Mouse (Mus musculus): ENCODE measurements around the gene Zp3r. TPM values are rescaled to one million over a fixed set of nuclear protein-coding genes. Genes with fewer than 3 reads are reported as not detected.
"Not testable (repeated sequence)": the region's sequence is repeated elsewhere in the genome, so short reads cannot be mapped to it uniquely, and the experiment has no call there.

Zp3r gene
- not detected in 2 replicates for polyA plus RNA-seq (2016; fragmentation: Nextera tagmentation; extraction: Ambion mirVana)

DNA sequence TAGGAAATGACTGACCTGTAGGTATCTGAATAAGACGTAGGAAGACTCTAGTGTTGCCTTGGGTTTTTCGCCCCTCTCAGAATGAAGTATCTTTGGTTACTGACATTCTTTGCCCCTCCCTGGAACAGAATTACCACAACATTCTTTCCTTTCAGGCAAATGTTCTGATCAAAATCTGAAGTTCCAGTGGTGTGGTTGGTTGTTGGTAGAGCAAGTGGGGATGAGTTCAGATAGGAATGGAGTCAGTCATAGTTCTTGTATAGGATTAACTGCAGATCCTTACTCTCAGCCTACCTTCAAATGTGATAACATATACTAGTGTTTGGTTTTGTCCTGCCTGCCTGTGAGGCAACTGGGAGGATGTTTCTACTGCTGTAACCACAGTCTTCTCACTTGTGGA lies at the start of gene Zp3r:
Zp3r (minus strand) TSS at position 101 of the 400 bp plus-strand sequence.
- Histone ChIP-seq H3K9me3 (no peaks in the 10 kb centered on the region), H3K36me3 (replicated peaks) (no peaks in the 10 kb centered on the region), H3K4me1 (no peaks in the 10 kb centered on the region), H3K9ac (no peak within 1 kb of the TSS), H3K27ac (no peak within 1 kb of the TSS), H3K4me3 (replicated peaks) (no peak within 1 kb of the TSS), H3K4me2 (no peak within 1 kb of the TSS), H3K27me3 (no peaks in the 10 kb centered on the region)
- no peak for ATAC-seq (ENCODE audit: low FRiP score)
- 96% methylated on average over 2 of the region's 2 CpGs for WGBS

DNA sequence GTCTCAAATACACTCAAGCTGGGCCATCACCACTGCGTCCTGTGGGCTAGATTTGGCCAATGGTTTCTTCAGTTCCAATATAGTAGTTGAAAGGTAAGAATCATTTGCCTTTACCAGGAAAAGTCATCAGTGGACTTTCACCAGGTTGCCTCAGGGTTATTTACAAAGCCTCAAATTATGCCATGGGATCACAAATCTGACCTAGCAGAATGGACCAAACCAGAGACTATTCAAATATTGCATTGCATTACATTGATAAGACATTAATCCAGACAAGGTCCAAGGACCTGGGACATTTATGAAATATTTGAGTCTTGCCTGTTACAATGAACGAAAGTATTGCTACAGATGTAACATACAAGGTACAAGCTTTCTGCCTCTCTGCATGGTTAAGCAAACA lies 49.1 kb upstream of the Zp3r start:
- Histone ChIP-seq H3K4me1 (no peaks in the 10 kb centered on the region), H3K9me3 (no peaks in the 10 kb centered on the region), H3K27me3 (no peaks in the 10 kb centered on the region), H3K9ac (no peak overlapping the region), H3K27ac (no peak overlapping the region), H3K36me3 (replicated peaks) (no peaks in the 10 kb centered on the region), H3K4me3 (replicated peaks) (no peak overlapping the region), H3K4me2 (no peak overlapping the region)
- WGBS = 86% methylated on average over 2 of the region's 2 CpGs
- no peak for ATAC-seq (ENCODE audit: low FRiP score)

DNA sequence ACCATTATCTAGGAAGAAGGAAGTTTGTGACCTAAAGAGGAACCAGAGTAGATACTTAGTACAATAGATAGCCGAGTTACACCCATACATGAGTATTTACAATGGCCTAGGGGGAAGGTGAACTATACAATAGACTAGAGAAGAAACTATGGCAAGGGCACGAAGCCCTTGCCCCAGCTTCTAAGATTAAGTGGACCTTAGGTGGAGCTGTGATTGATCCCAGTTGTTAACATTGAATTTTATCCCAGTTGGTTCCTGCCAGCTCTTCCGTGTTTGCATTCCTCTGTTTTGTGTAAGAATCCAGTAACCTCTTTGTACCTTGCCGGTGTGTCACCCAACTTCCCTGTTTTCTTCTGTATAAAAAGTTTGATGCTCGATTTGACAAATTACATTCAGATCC lies 34.2 kb upstream of the Zp3r start:
- not testable (repeated sequence) for ATAC-seq (ENCODE audit: low FRiP score); H3K27ac ChIP-seq; H3K4me3 ChIP-seq (replicated peaks); H3K27me3 ChIP-seq; H3K4me1 ChIP-seq; H3K9me3 ChIP-seq; H3K36me3 ChIP-seq (replicated peaks); H3K4me2 ChIP-seq; H3K9ac ChIP-seq
- 86% methylated on average over 5 of the region's 5 CpGs for WGBS

DNA sequence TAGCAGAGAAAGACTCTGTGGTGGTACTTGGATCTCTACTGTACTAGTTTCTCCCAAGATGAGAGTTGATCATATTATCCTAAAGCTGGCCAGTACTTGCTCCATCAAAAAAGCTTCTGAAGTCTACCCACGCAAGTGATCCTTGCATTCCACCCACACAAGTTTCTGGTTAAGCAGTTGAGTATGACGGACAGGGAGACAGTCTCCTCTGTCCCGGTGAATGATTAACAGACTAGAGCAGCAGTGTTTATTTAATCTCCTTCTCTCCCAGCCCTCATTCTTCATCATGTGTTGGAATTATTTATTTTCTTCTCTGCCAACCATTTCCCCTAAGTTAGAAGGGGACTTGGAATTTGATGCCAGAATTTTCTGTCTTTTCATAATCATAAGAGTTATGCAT lies 32.0 kb upstream of the Zp3r start, which contains the start of gene C4bp:
C4bp (minus strand) TSS at position 179 of the 400 bp plus-strand sequence.
- Histone ChIP-seq H3K9ac (no peak within 1 kb of the TSS), H3K27ac (no peak within 1 kb of the TSS), H3K27me3 (no peaks in the 10 kb centered on the region), H3K4me3 (replicated peaks) (no peak within 1 kb of the TSS), H3K36me3 (replicated peaks) (no peaks in the 10 kb centered on the region), H3K4me1 (no peaks in the 10 kb centered on the region), H3K9me3 (no peaks in the 10 kb centered on the region), H3K4me2 (no peak within 1 kb of the TSS)
- ATAC-seq (ENCODE audit: low FRiP score) = no peak
- WGBS = 91% methylated on average over 3 of the region's 3 CpGs

DNA sequence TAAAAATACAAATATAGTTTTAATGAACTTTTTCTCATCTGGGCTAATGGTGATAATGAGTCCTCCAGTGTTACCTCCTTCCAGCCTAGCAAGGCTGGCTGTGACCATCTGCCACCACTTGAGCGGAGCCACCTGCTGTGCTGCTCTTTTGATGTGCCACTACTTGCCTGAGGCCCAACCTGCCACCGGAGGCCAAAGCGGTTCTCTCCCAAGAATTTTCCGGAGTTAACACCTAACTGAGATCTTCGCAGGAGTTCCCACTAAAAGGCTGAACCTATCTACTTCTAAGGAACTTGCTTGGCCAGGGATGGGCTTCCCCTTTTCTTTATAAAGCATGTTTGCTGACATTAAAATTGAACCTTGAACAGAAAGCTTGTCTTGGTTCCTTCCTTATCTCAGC lies 30.2 kb upstream of the Zp3r start:
- WGBS = 46% methylated on average over 5 of the region's 5 CpGs
- H3K9me3 ChIP-seq; H3K9ac ChIP-seq; H3K27ac ChIP-seq; H3K36me3 ChIP-seq (replicated peaks); H3K4me1 ChIP-seq; ATAC-seq (ENCODE audit: low FRiP score); H3K4me3 ChIP-seq (replicated peaks); H3K4me2 ChIP-seq; H3K27me3 ChIP-seq: not testable (repeated sequence)

DNA sequence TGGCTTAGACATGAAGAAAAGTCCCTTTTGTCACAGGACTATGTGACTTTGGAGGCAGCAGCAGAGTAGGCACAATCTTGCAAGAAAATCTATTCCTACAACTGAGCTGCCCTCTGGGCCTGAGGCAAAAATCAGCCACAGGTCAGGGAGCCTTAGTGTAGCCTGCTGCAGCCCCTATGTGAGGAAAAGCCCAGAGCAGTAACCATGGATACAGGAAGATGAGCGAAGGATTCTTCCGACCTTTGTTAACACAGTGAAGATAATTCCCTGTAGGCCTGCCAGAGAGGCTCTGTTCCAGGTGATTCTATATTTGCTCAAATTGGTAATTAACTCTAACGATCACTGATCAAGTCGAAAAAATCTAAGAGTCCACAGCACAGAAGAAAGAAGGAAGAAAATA lies 14.7 kb upstream of the Zp3r start:
- H3K27ac ChIP-seq = no peak overlapping the region
- no peak overlapping the region for H3K4me3 ChIP-seq (replicated peaks)
- no peaks in the 10 kb centered on the region for H3K9me3 ChIP-seq
- 0 out of 2 replicates have a peak, but pooled peaks have one; percentile 60 for ATAC-seq (ENCODE audit: low FRiP score)
- H3K4me1 ChIP-seq = peaks cover 3% of the 10 kb centered on the region; the same call in 1 of the 2 replicates
- no peak overlapping the region for H3K4me2 ChIP-seq
- 70% methylated on average over 4 of the region's 4 CpGs for WGBS
- H3K27me3 ChIP-seq = no peaks in the 10 kb centered on the region
- H3K9ac ChIP-seq = no peak overlapping the region
- no peaks in the 10 kb centered on the region for H3K36me3 ChIP-seq (replicated peaks)

DNA sequence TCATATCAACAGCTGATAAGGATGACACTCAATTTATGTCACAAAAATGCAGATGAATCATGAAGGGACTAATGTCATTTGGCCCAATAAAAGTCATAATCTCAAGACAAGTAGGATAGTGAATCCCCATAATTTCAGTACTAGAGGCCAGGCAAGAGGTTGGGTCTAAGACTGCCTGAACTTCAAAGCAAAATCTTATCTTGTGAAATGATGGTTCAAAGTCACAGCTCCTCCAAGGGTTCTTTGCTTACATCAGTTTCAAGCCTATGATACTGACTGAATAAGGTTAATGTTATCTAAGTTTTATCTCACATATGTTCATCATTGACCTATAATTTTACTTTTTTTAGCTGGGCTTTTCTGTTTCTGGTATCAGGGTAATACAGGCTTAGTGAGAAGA lies 11.5 kb upstream of the Zp3r start:
- no peaks in the 10 kb centered on the region for H3K36me3 ChIP-seq (replicated peaks)
- H3K27me3 ChIP-seq = no peaks in the 10 kb centered on the region; the same call in 1 of the 2 replicates
- peaks cover 3% of the 10 kb centered on the region; the same call in 1 of the 2 replicates for H3K4me1 ChIP-seq
- H3K9ac ChIP-seq = no peak overlapping the region
- no peak overlapping the region for H3K27ac ChIP-seq
- H3K4me3 ChIP-seq (replicated peaks) = no peak overlapping the region
- no peak for ATAC-seq (ENCODE audit: low FRiP score)
- H3K9me3 ChIP-seq = no peaks in the 10 kb centered on the region
- no peak overlapping the region for H3K4me2 ChIP-seq

DNA sequence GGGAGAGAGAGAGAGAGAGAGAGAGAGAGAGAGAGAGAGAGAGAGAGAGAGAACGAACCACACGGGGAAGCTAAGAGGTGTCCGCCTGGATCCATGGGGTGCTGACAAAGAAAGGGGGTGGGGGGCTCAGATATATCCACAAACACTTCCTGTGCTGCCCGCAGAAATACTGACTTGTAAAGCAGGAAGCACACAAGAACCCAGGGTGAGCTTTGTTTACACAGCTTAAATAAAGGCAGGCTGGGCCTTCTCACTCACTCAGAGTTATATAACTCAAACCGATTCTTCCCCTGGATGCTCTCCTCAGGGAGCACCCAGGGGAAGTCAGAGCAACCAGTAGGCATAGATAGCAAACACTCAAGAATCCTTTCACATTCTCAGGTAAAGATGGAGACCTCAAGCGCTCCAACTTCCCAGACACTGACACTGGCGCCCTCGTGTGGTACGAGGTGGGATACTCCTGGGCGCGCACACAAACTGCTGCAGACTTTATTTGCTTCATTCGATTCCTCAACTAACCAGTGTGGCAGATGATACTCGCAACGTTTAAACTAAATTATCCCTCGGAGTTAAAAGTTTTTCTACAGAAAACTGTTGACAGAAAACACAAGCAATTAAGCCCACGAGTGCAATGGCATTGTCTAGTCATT lies 4.5 kb upstream of the Zp3r start:
- no peak overlapping the region for H3K4me3 ChIP-seq (replicated peaks)
- peak; percentile 65; the same call in 1 of the 2 replicates for ATAC-seq (ENCODE audit: low FRiP score)
- no peak overlapping the region for H3K9ac ChIP-seq
- 37% methylated on average over 16 of the region's 16 CpGs for WGBS
- H3K27ac ChIP-seq = no peak overlapping the region
- no peaks in the 10 kb centered on the region for H3K36me3 ChIP-seq (replicated peaks)
- no peaks in the 10 kb centered on the region for H3K4me1 ChIP-seq
- no peaks in the 10 kb centered on the region for H3K9me3 ChIP-seq
- no peaks in the 10 kb centered on the region; the same call in 1 of the 2 replicates for H3K27me3 ChIP-seq
- H3K4me2 ChIP-seq = no peak overlapping the region

DNA sequence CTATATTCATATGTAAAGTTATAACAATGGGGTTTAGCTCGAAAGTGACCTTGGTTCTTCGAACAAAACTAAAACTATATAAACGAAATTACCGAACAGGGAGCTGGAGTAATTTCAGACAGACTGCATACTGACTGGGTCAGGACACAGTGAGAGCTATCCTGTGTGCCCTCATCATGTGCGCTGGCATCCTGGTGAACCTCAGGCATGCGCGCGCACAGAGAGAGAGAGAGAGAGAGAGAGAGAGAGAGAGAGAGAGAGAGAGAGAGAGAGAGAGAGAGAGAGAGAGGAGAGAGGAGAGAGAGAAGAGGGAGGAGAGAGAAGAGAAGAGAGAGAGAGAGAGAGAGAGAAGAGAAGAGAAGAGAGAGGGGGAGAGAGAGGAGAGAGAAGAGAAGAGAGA lies 3.9 kb upstream of the Zp3r start:
- Histone ChIP-seq H3K36me3 (replicated peaks) (no peaks in the 10 kb centered on the region), H3K27ac (no peak overlapping the region), H3K4me1 (no peaks in the 10 kb centered on the region), H3K27me3 (no peaks in the 10 kb centered on the region; the same call in 1 of the 2 replicates), H3K4me2 (no peak overlapping the region), H3K4me3 (replicated peaks) (no peak overlapping the region), H3K9ac (no peak overlapping the region), H3K9me3 (no peaks in the 10 kb centered on the region)
- 92% methylated on average over 8 of the region's 8 CpGs for WGBS
- no peak for ATAC-seq (ENCODE audit: low FRiP score)

DNA sequence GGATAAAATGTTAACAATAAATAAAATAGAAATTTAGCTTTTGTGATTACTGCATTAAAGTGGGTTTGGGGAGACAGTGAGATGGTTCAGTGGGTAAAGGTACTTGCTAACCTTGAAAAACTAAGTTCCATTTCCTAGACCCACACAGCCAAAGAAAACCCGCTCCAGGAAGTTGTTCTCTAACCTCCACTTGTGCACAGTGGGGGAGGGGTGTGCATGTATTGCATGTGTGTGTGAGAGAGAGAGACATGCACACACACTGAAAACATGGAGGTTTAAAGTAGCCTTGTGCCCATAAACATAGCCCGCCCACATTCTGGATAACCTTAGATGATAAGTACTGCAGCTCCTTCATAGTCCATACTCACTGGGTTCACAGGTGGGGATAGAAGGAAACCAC lies 33.1 kb downstream of the Zp3r start:
- ATAC-seq (ENCODE audit: low FRiP score) = no peak
- 98% methylated on average over 2 of the region's 2 CpGs for WGBS

DNA sequence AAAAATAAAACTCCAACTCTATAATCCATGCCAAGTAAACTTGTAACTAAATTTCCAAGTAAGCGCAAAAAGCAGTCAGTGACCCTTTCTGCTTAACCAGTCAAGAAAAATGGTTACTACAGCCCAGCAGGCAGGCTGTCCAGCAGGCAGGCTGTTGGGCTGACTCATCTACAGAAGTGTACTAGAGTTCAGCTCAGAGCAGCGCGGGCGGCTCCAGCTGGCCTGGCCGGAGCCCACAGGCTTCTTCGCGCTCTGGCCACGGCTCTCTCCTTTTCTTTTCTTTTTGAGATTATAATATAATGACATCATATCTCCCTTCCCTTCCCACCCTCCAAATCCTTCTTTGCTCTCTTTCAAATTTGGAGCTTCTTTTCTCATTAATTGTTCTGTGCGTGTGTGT lies 40.8 kb downstream of the Zp3r start:
- no peak overlapping the region for H3K4me2 ChIP-seq
- H3K9ac ChIP-seq = no peak overlapping the region
- no peaks in the 10 kb centered on the region for H3K36me3 ChIP-seq (replicated peaks)
- no peaks in the 10 kb centered on the region for H3K27me3 ChIP-seq
- 86% methylated on average over 9 of the region's 9 CpGs for WGBS
- H3K27ac ChIP-seq = no peak overlapping the region
- no peaks in the 10 kb centered on the region for H3K9me3 ChIP-seq
- no peaks in the 10 kb centered on the region for H3K4me1 ChIP-seq
- no peak for ATAC-seq (ENCODE audit: low FRiP score)
- no peak overlapping the region for H3K4me3 ChIP-seq (replicated peaks)

More for the DNA sequence above, 33.1 kb downstream of the Zp3r start:
- Histone ChIP-seq H3K9ac (no peak overlapping the region), H3K4me1 (no peaks in the 10 kb centered on the region), H3K4me3 (replicated peaks) (no peak overlapping the region), H3K9me3 (no peaks in the 10 kb centered on the region), H3K4me2 (no peak overlapping the region), H3K27ac (no peak overlapping the region), H3K36me3 (replicated peaks) (no peaks in the 10 kb centered on the region), H3K27me3 (no peaks in the 10 kb centered on the region)

DNA sequence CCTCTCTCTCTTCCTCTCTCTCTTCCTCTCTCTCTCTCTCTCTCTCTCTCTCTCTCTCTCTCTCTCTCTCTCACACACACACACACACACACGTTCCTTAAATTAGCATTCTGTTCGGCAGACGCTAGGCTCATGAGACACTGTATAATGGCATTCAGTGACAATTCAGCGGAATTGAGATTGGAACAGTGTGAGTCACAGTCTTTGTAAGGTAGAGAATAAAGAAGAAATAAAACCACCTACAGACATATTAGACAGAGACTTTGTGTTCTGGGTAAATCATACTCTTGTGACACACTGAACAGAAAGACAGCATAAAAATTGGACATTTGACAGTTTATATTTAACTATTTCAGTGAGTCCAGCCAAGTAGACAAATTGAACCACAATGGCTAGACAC lies 53.0 kb downstream of the Zp3r start:
- H3K4me2 ChIP-seq = no peak overlapping the region
- H3K4me3 ChIP-seq (replicated peaks) = no peak overlapping the region
- no peak overlapping the region for H3K27ac ChIP-seq
- 62% methylated on average over 4 of the region's 4 CpGs for WGBS
- no peaks in the 10 kb centered on the region for H3K9me3 ChIP-seq
- no peak for ATAC-seq (ENCODE audit: low FRiP score)
- H3K4me1 ChIP-seq = no peaks in the 10 kb centered on the region
- no peaks in the 10 kb centered on the region for H3K36me3 ChIP-seq (replicated peaks)
- H3K9ac ChIP-seq = no peak overlapping the region
- no peaks in the 10 kb centered on the region for H3K27me3 ChIP-seq

DNA sequence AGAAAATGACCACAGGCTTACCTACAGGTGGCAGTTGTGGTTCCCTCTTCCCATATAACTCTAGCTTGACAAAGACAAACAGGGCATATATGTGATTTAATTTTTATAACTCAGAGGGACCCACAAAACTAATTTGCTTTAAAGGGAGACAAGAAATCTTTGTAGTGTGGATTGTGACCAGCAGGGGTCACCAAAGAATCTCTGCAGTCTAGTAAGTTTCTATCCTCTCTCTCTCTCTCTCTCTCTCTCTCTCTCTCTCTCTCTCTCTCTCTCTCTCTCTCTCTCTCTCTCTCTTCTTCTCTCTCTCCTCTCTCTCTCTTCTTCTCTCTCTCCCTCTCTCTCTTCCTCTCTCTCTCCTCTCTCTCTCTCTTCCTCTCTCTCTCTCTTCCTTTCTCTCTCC lies 53.5 kb downstream of the Zp3r start:
- H3K27me3 ChIP-seq = no peaks in the 10 kb centered on the region
- H3K9me3 ChIP-seq = no peaks in the 10 kb centered on the region
- H3K4me2 ChIP-seq = no peak overlapping the region
- no peak overlapping the region for H3K4me3 ChIP-seq (replicated peaks)
- H3K36me3 ChIP-seq (replicated peaks) = no peaks in the 10 kb centered on the region
- no peaks in the 10 kb centered on the region for H3K4me1 ChIP-seq
- no peak for ATAC-seq (ENCODE audit: low FRiP score)
- no peak overlapping the region for H3K9ac ChIP-seq
- no peak overlapping the region for H3K27ac ChIP-seq

All from forebrain, embryonic 12.5 days (tissue).